Mouse (Mus musculus): ENCODE measurements around the gene Gm8113.
"Not testable (repeated sequence)": the region's sequence is repeated elsewhere in the genome, so short reads cannot be mapped to it uniquely, and the experiment has no call there.

GRCm38 (mm10) chr14:43918214-43918613, 7.0 kb upstream of the Gm8113 start:
- TF ChIP-seq CTCF, EP300 (IDR thresholded peaks at IDR 0.05; ENCODE audit: low read depth): not testable (repeated sequence)

Data from heart, postnatal 0 days (tissue).